Mouse (Mus musculus) cerebellum, postnatal 36 days (tissue): Measurements from ENCODE around the gene Nek8.
"Not testable (repeated sequence)": the region's sequence is repeated elsewhere in the genome, so short reads cannot be mapped to it uniquely, and the experiment has no call there.

Experiments used
- DNase-seq, 2 experiments: peaks; one replicate each; pipeline ENCODE4 v3.0.0; 2021 to 2022; ENCODE audit warnings: mixed read lengths in 2 of 2

The Nek8 gene

GRCm38 (mm10) chr11:78138023-78138422 is 38.5 kb downstream of the Nek8 start:
- DNase-seq = no peak

GRCm38 (mm10) chr11:78137584-78137983 is 38.9 kb downstream of the Nek8 start:
- no peak for DNase-seq

- no peak for DNase-seq
Measured at GRCm38 (mm10) chr11:78136132-78136531, 40.3 kb downstream of the Nek8 start.

- DNase-seq = not testable (repeated sequence)
Measured at GRCm38 (mm10) chr11:78135314-78135713, 41.2 kb downstream of the Nek8 start.

GRCm38 (mm10) chr11:78134344-78134743 is 42.1 kb downstream of the Nek8 start:
- no peak for DNase-seq

- DNase-seq = no peak
Measured at GRCm38 (mm10) chr11:78133915-78134314, 42.6 kb downstream of the Nek8 start.

- DNase-seq = no peak
Measured at GRCm38 (mm10) chr11:78129458-78129857, 47.0 kb downstream of the Nek8 start.

- DNase-seq = no peak
Measured at GRCm38 (mm10) chr11:78126739-78127138, 49.7 kb downstream of the Nek8 start.

- no peak for DNase-seq
Measured at GRCm38 (mm10) chr11:78125691-78126090, 50.8 kb downstream of the Nek8 start.

- no peak for DNase-seq
Measured at GRCm38 (mm10) chr11:78123782-78124181, 52.7 kb downstream of the Nek8 start.

GRCm38 (mm10) chr11:78122815-78123214 is 53.7 kb downstream of the Nek8 start:
- DNase-seq = no peak

GRCm38 (mm10) chr11:78121176-78121575 is 55.3 kb downstream of the Nek8 start:
- peak; percentile 9 to 19 for DNase-seq

- DNase-seq = no peak
Measured at GRCm38 (mm10) chr11:78119898-78120297, 56.6 kb downstream of the Nek8 start.

GRCm38 (mm10) chr11:78118467-78118866 is 58.0 kb downstream of the Nek8 start:
- no peak for DNase-seq

- DNase-seq = no peak
Measured at GRCm38 (mm10) chr11:78116146-78116410, 60.4 kb downstream of the Nek8 start.
